Mouse (Mus musculus) limb, embryonic 11.5 days (tissue): ENCODE measurements around the gene Hoxc5. TPM values are rescaled to one million over a fixed set of nuclear protein-coding genes. Genes with fewer than 3 reads are reported as not detected.

ENCODE experiments used
- ATAC-seq: fragments of 200-750 bp; cut with Nextera tagmentation; 2 replicates; pipeline ENCODE4 v1.8.0; 2017; ENCODE audit warnings: low read depth; ENCODE audit not compliant: insufficient number of reproducible peaks, low FRiP score, low TSS enrichment
- DNase-seq: peaks from one replicate; pipeline ENCODE4 v3.0.0-alpha.2; 2015; ENCODE audit warnings: low spot score
- H3K27ac ChIP-seq: fragments of 300-500 bp; sonication (generic); replicated peaks from 2 replicates; pipeline ENCODE4 v1.5.1; 2014; ENCODE audit warnings: low read depth, mild to moderate bottlenecking, low read length
- H3K27me3 ChIP-seq: fragments of 300-500 bp; sonication (generic); 2 replicates; pipeline ENCODE4 v1.6.1; 2014; ENCODE audit warnings: mild to moderate bottlenecking, low read length, mixed read lengths; ENCODE audit not compliant: control insufficient read depth, insufficient read depth
- H3K36me3 ChIP-seq: fragments of 300-500 bp; sonication (generic); 2 replicates; pipeline ENCODE4 v1.6.1; 2014; ENCODE audit warnings: mild to moderate bottlenecking, low read length, moderate library complexity, mixed read lengths; ENCODE audit not compliant: control insufficient read depth, insufficient read depth
- H3K4me1 ChIP-seq: fragments of 300-500 bp; sonication (generic); 2 replicates; pipeline ENCODE4 v1.6.1; 2014; ENCODE audit warnings: low read length, mixed read lengths; ENCODE audit not compliant: control insufficient read depth, insufficient read depth
- H3K4me2 ChIP-seq: fragments of 300-500 bp; sonication (generic); 2 replicates; pipeline ENCODE4 v1.6.1; 2014; ENCODE audit warnings: low read depth, mild to moderate bottlenecking, moderate library complexity; ENCODE audit not compliant: severe bottlenecking
- H3K4me3 ChIP-seq: fragments of 300-500 bp; sonication (generic); 2 replicates; pipeline ENCODE4 v1.5.1; 2014; ENCODE audit warnings: low read depth, low read length
- H3K9ac ChIP-seq: fragments of 300-500 bp; sonication (generic); 2 replicates; pipeline ENCODE4 v1.6.1; 2014; ENCODE audit warnings: mild to moderate bottlenecking, low read length
- H3K9me3 ChIP-seq: fragments of 300-500 bp; sonication (generic); 2 replicates; pipeline ENCODE4 v1.6.1; 2016; ENCODE audit warnings: low read length; ENCODE audit not compliant: control insufficient read depth
- WGBS: fragments of 180-500 bp; shearing (Covaris S2); extraction: QIAGEN DNeasy Blood & Tissue Kit; methylation state at CpG from one replicate; pipeline ENCODE4 v1.1.7; 2014; 5-methylcytosine and 5-hydroxymethylcytosine counted together
- polyA plus RNA-seq: library from polyadenylated mRNA; unstranded; fragments of >200 nt; fragmentation: Nextera tagmentation; extraction: Ambion mirVana; gene quantifications from 2 replicates; pipeline ENCODE4 v1.2.1, GENCODE M21; 2014

The Hoxc5 gene
- polyA plus RNA-seq, 1 experiment from 2014 or later = 8.3 TPM

DNA sequence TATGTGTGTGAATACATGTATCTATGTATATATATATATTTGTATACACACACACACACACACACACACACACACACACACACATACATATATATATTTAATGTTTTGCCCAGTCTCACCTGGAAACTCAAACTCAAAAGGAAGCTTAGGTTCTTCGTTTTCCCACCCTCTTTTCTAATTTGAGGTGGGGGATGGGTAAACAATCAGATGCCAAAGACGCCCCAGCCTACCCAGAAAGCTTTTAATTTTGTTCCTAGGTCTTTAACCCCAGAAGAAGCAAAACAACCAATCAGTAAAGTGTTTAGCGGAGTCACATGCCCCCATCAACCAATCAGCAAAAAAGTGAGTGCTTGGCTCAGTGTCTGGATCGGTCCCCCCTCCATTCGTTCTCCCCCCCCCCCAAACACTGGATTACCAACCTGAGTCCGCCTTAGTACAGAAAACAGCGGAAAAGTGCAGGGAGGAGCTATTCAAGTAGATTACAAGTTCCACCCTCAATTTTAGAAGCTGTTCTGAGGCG, 53.7 kb downstream of the Hoxc5 start:
- no peaks in the 10 kb centered on the region for H3K9me3 ChIP-seq
- WGBS = 2% methylated on average over 8 of the region's 8 CpGs
- ATAC-seq (no peak), DNase-seq (peak; percentile 24)
- no peak overlapping the region for H3K4me3 ChIP-seq
- no peak overlapping the region for H3K9ac ChIP-seq
- H3K27me3 ChIP-seq = peaks cover 87% of the 10 kb centered on the region
- H3K36me3 ChIP-seq = no peaks in the 10 kb centered on the region
- no peak overlapping the region for H3K4me2 ChIP-seq
- H3K27ac ChIP-seq = no peak overlapping the region
- H3K4me1 ChIP-seq = peaks cover 21% of the 10 kb centered on the region

DNA sequence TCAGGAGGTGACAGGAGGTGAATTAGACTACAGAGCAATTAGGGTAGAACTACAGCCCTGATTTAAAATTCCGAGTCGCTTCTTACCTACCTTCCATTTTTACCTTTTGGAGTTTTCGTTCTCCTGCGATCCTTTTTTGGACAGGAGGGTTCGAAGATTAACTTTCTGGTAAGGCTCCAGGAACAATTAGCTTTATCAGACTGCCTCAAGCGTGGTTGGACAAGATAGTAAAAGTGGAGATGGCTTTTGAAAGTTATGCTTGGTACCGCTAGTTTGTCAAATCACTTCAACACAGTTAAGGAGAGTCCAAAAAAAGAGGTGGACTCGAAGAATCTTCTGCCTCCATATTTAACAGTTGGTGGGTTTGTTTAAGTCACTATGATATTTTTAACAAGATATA, 54.3 kb downstream of the Hoxc5 start:
- no peak overlapping the region for H3K9ac ChIP-seq

DNA sequence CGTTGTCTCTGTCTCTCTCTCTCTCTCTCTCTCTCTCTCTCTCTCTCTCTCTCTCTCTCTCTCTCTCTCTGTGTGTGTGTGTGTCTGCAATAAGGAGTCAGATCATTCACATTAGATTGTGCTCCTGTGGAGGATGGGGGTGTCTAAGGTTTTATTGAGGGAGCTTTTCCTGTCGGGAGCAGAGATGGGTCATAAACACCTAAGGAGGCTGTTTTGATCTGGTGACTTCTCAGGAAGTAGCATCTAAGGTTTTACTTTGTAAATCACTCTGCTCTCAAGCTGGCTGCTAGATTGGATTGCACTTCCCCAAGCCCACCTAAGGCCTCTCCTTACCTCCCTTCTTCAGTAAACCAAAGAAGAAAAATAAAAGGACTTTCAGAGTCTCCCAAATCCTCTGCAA, 56.9 kb downstream of the Hoxc5 start:
- ATAC-seq (no peak), DNase-seq (no peak)

More for the DNA sequence above, 54.3 kb downstream of the Hoxc5 start:
- no peak for ATAC-seq
- H3K4me3 ChIP-seq = no peak overlapping the region
- no peaks in the 10 kb centered on the region for H3K9me3 ChIP-seq
- H3K4me1 ChIP-seq = peaks cover 20% of the 10 kb centered on the region
- 10% methylated on average over 8 of the region's 8 CpGs for WGBS
- no peak overlapping the region for H3K4me2 ChIP-seq
- no peaks in the 10 kb centered on the region for H3K36me3 ChIP-seq
- DNase-seq = no peak
- no peak overlapping the region for H3K27ac ChIP-seq
- H3K27me3 ChIP-seq = peaks cover 87% of the 10 kb centered on the region

DNA sequence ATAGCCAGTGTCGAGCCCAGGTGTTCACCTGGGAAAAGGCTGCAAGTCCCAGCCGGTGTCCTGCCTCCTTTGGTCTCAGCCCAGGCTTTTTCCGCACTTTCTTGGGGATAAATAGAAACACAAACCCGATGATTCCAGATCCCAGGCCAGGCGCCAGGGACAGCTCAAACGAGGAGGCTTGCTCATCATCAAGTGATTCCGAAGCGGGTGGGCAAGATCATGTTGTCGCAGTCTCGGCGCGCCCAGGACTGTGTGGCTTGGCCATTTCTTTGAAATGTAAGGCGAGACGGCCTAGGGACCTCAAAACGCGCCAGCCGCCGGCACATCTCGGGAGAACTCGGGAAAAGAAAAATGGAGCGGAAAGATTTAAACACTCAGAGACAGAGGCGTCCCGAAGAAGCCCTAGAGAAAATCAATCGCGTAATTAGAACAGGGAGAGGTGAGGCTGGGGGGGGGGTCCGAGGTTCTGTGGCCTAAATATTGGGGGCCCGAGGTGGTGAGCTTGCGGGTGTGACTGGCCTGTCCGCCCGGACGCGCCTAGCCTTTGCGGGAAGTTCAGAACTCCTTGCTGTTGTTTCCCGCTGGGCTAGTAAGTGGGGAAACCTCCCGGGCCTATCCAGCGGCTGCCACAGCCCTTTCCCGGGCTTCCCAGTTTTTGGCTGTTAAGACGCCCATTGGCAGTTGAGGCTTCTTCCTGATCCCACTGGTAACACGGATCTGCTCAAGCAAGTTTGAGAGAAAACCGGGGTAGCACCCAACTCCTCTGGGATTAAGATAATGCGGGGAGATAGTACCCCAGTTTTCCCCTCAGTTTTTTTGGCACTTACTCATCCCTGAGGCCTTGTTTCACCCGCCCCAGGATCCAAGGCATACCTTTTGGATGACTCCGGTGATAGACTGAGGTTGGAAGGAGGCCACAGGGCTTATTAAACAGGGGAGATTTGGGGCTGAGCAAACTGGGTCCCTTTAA, 60.3 kb downstream of the Hoxc5 start:
- DNase-seq (peak; percentile 70), ATAC-seq (no peak)
- Histone ChIP-seq H3K9ac (peak overlapping the region; percentile 3; the same call in 1 of the 2 replicates), H3K4me3 (peak overlapping the region; percentile 0; the same call in 1 of the 2 replicates), H3K36me3 (no peaks in the 10 kb centered on the region), H3K4me2 (peak overlapping the region; percentile 31; the same call in 1 of the 2 replicates), H3K27me3 (peaks cover 80% of the 10 kb centered on the region), H3K27ac (no peak overlapping the region), H3K9me3 (no peaks in the 10 kb centered on the region), H3K4me1 (peaks cover 13% of the 10 kb centered on the region)
- WGBS = 3% methylated on average over 43 of the region's 43 CpGs

More for the DNA sequence above, 56.9 kb downstream of the Hoxc5 start:
- H3K27me3 ChIP-seq = peaks cover 86% of the 10 kb centered on the region
- no peak overlapping the region for H3K9ac ChIP-seq
- no peak overlapping the region for H3K4me3 ChIP-seq
- H3K9me3 ChIP-seq = no peaks in the 10 kb centered on the region
- no peak overlapping the region for H3K4me2 ChIP-seq
- H3K4me1 ChIP-seq = peaks cover 7% of the 10 kb centered on the region; the same call in 1 of the 2 replicates
- no peaks in the 10 kb centered on the region for H3K36me3 ChIP-seq
- H3K27ac ChIP-seq = no peak overlapping the region
- WGBS = 2% methylated on average over 2 of the region's 2 CpGs

DNA sequence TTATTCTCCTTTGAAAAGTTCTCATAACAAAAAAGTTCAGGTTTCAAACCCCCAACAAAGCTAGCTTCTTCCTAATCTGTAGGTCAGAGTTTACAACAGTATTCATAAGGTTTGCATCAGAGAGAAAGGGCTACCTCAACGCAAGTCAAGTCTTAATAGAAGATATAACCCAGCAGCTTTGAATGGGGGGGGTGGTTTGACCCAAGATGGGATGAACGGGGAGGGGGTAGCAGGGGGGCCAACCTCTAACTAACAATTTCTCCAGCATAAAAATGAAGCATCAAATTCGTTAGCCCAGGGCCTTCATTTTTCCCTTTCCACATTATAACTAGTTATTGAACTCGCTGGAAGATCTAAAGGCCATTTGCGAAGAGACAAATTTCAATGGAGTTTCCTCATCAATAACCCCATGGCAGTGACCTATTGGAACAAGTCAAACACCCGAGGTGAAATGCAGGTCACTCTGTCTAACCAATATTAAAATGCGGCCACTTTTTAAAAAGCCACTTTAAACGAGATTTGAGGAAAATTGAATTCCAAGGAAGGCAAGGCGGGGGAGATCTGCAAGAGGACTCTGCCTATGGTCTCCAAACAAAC, 61.8 kb downstream of the Hoxc5 start:
- no peak for DNase-seq
- H3K27me3 ChIP-seq = peaks cover 77% of the 10 kb centered on the region
- H3K36me3 ChIP-seq = no peaks in the 10 kb centered on the region
- H3K27ac ChIP-seq = no peak overlapping the region
- H3K4me1 ChIP-seq = peaks cover 24% of the 10 kb centered on the region
- no peak for ATAC-seq
- H3K4me2 ChIP-seq = no peak overlapping the region
- H3K4me3 ChIP-seq = no peak overlapping the region
- 21% methylated on average over 9 of the region's 9 CpGs for WGBS
- H3K9me3 ChIP-seq = no peaks in the 10 kb centered on the region
- no peak overlapping the region for H3K9ac ChIP-seq

DNA sequence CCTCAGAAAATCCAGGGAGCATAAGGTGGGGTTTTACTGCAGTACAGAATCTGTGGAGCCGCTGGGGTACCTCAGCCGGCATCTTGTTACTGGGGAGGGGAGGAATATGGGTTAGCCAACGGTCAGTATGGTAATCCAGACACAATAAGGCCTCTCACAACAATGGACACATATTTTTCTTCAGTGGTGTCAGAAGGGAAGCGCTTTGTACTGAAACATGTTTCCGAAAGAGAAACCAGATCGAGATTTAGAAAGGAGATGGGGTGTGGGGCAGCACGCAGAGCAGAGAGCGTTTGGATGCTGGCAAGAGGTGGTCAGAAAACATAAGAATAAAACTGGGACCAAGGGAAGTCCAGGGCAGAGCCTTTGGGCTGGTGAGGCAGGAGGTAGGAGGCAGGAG, 62.9 kb downstream of the Hoxc5 start:
- no peak overlapping the region; the same call in 1 of the 2 replicates for H3K4me2 ChIP-seq
- peaks cover 74% of the 10 kb centered on the region for H3K27me3 ChIP-seq
- no peak overlapping the region for H3K4me3 ChIP-seq
- H3K9me3 ChIP-seq = no peaks in the 10 kb centered on the region
- H3K4me1 ChIP-seq = peaks cover 34% of the 10 kb centered on the region
- no peak overlapping the region for H3K27ac ChIP-seq
- WGBS = 10% methylated on average over 8 of the region's 8 CpGs
- H3K9ac ChIP-seq = no peak overlapping the region
- no peak for DNase-seq
- no peaks in the 10 kb centered on the region for H3K36me3 ChIP-seq
- ATAC-seq = no peak

DNA sequence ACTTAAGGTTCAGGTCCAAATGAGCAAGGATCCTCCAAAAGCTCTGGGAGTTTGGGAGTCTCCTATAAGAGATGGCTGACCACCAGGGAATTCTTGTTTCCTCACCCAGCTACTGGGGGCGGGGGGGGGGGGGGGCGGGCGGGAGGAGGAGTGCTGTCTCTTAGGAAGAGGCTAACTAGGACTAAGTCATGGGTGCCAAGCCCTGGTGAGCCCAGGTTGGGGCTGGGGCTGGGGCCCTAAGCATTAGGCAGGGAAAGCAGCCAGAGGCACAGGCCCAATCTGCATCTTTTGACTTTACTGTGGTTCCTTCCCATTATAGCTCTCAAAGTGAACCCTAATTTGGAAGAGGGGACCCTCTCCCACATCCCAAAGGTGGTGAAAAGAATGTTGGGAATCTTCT, 64.9 kb downstream of the Hoxc5 start:
- Histone ChIP-seq H3K27ac (no peak overlapping the region), H3K36me3 (no peaks in the 10 kb centered on the region), H3K27me3 (peaks cover 78% of the 10 kb centered on the region), H3K9me3 (no peaks in the 10 kb centered on the region), H3K4me3 (no peak overlapping the region), H3K4me2 (no peak overlapping the region; the same call in 1 of the 2 replicates), H3K4me1 (peaks cover 34% of the 10 kb centered on the region), H3K9ac (no peak overlapping the region)
- no peak for DNase-seq
- no peak for ATAC-seq
- 0% methylated on average over 2 of the region's 3 CpGs for WGBS
